Mouse (Mus musculus): ENCODE results near the gene Hist1h3a. TPM values are rescaled to one million over a fixed set of nuclear protein-coding genes. Genes with fewer than 3 reads are reported as not detected.
"Not testable (repeated sequence)": the region's sequence is repeated elsewhere in the genome, so short reads cannot be mapped to it uniquely, and the experiment has no call there.

Hist1h3a gene
- polyA plus RNA-seq, 1 experiment, result 6.6 TPM

- Histone ChIP-seq H3K27me3 (replicated peaks) (no peaks in the 10 kb centered on the region), H3K9me3 (no peaks in the 10 kb centered on the region), H3K36me3 (replicated peaks; ENCODE audit: low read length) (no peaks in the 10 kb centered on the region), H3K4me1 (peaks cover 56% of the 10 kb centered on the region), H3K4me3 (replicated peaks) (peak overlapping the region; percentile 87)
- TF ChIP-seq GATA1 (IDR thresholded peaks at IDR 0.05; ENCODE audit: borderline replicate concordance, low read length), result no peak
- TF ChIP-seq FLI1 (IDR thresholded peaks at IDR 0.05; ENCODE audit: low read length), result no peak
Measured at GRCm38 (mm10) chr13:23751478-23751956, 10.7 kb downstream of the Hist1h3a start.

GRCm38 (mm10) chr13:23750839-23751477 lies 11.2 kb downstream of the Hist1h3a start, which contains the start of gene Hist1h2ab:
Hist1h2ab (plus strand) TSS chr13:23751126.
- peaks cover 56% of the 10 kb centered on the region for H3K4me1 ChIP-seq
- not testable (repeated sequence) for H3K27me3 ChIP-seq (replicated peaks)

GRCm38 (mm10) chr13:23749563-23750121 lies 12.5 kb downstream of the Hist1h3a start:
- Histone ChIP-seq H3K27me3 (replicated peaks) (no peaks in the 10 kb centered on the region), H3K36me3 (replicated peaks; ENCODE audit: low read length) (no peaks in the 10 kb centered on the region), H3K9me3 (no peaks in the 10 kb centered on the region), H3K4me3 (replicated peaks) (no peak overlapping the region), H3K4me1 (peaks cover 46% of the 10 kb centered on the region)
- TF ChIP-seq GATA1 (IDR thresholded peaks at IDR 0.05; ENCODE audit: borderline replicate concordance, low read length) (no peak), FLI1 (IDR thresholded peaks at IDR 0.05; ENCODE audit: low read length) (no peak)

More at GRCm38 (mm10) chr13:23750839-23751477, 11.2 kb downstream of the Hist1h3a start, which contains the start of gene Hist1h2ab:
- H3K36me3 ChIP-seq (replicated peaks; ENCODE audit: low read length); H3K9me3 ChIP-seq: not testable (repeated sequence)
- peak within 1 kb of the TSS; percentile 89 for H3K4me3 ChIP-seq (replicated peaks)

GRCm38 (mm10) chr13:23747892-23748288 lies 14.3 kb downstream of the Hist1h3a start:
- TF ChIP-seq FLI1 (IDR thresholded peaks at IDR 0.05; ENCODE audit: low read length) (no peak), GATA1 (IDR thresholded peaks at IDR 0.05; ENCODE audit: borderline replicate concordance, low read length) (no peak)
- peak overlapping the region; percentile 77 for H3K4me3 ChIP-seq (replicated peaks)
- peaks cover 51% of the 10 kb centered on the region for H3K4me1 ChIP-seq
- no peaks in the 10 kb centered on the region for H3K36me3 ChIP-seq (replicated peaks; ENCODE audit: low read length)
- no peaks in the 10 kb centered on the region for H3K9me3 ChIP-seq
- H3K27me3 ChIP-seq (replicated peaks), result no peaks in the 10 kb centered on the region

- H3K27me3 ChIP-seq (replicated peaks), result no peaks in the 10 kb centered on the region
- peaks cover 49% of the 10 kb centered on the region for H3K4me1 ChIP-seq
- H3K9me3 ChIP-seq, result no peaks in the 10 kb centered on the region
- no peaks in the 10 kb centered on the region for H3K36me3 ChIP-seq (replicated peaks; ENCODE audit: low read length)
- TF ChIP-seq FLI1 (IDR thresholded peaks at IDR 0.05; ENCODE audit: low read length), result no peak
- TF ChIP-seq GATA1 (IDR thresholded peaks at IDR 0.05; ENCODE audit: borderline replicate concordance, low read length), result no peak
- peak overlapping the region; percentile 83 for H3K4me3 ChIP-seq (replicated peaks)
Measured at GRCm38 (mm10) chr13:23747081-23747891, 14.9 kb downstream of the Hist1h3a start.

GRCm38 (mm10) chr13:23746201-23747080 lies 15.7 kb downstream of the Hist1h3a start, which contains the start of gene Hist1h2bb:
Hist1h2bb (plus strand) TSS chr13:23746734.
- not testable (repeated sequence) for H3K9me3 ChIP-seq; H3K27me3 ChIP-seq (replicated peaks); H3K36me3 ChIP-seq (replicated peaks; ENCODE audit: low read length)
- Histone ChIP-seq H3K4me1 (peaks cover 53% of the 10 kb centered on the region), H3K4me3 (replicated peaks) (peak within 1 kb of the TSS; percentile 90)

GRCm38 (mm10) chr13:23745381-23746161 lies 16.6 kb downstream of the Hist1h3a start, which contains the start of gene Hist1h3c:
Hist1h3c (minus strand) TSS chr13:23745602.
- Histone ChIP-seq H3K27me3 (replicated peaks) (no peaks in the 10 kb centered on the region), H3K4me1 (peaks cover 53% of the 10 kb centered on the region), H3K9me3 (no peaks in the 10 kb centered on the region), H3K36me3 (replicated peaks; ENCODE audit: low read length) (no peaks in the 10 kb centered on the region), H3K4me3 (replicated peaks) (peak within 1 kb of the TSS; percentile 90)
- TF ChIP-seq GATA1 (IDR thresholded peaks at IDR 0.05; ENCODE audit: borderline replicate concordance, low read length) (no peak), FLI1 (IDR thresholded peaks at IDR 0.05; ENCODE audit: low read length) (no peak)

- Histone ChIP-seq H3K4me3 (replicated peaks) (peak overlapping the region; percentile 86), H3K36me3 (replicated peaks; ENCODE audit: low read length) (no peaks in the 10 kb centered on the region), H3K27me3 (replicated peaks) (no peaks in the 10 kb centered on the region), H3K4me1 (peaks cover 48% of the 10 kb centered on the region), H3K9me3 (no peaks in the 10 kb centered on the region)
- TF ChIP-seq GATA1 (IDR thresholded peaks at IDR 0.05; ENCODE audit: borderline replicate concordance, low read length) (no peak), FLI1 (IDR thresholded peaks at IDR 0.05; ENCODE audit: low read length) (no peak)
Measured at GRCm38 (mm10) chr13:23744421-23745380, 17.5 kb downstream of the Hist1h3a start.
